ENCODE assay signal across 11 mouse cellular contexts in the genomic region with DNA sequence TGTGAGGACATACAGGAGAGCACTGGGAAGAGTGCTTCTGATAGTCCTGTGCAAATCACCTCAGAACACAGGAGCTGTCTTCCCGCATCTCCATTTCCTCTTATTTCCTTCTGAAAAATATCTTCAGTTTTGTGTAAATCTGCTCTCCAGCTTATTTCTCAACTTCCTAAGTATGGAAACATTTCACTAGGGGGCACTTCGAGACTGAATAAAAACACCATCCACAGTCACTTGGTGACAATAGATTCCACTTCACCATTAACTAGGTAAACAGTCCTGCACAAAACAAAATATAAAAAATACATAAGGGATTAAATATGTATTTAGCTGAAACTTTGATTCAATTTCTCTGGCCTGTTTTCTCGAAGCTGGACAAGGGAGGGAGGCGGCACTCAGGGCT.
DNase-seq lines count a peak whose midpoint lies in the region; ATAC-seq lines count a peak whose summit lies in the region.
"Had no signal": no experiment of that assay in that cellular context is flagged by ENCODE, and none has a peak within 500 bp of the region (broad histone marks: within the 10 kb centered on the region; RNA-seq: fewer than 3 reads in every experiment).

No protein-coding gene starts in this region.

- WGBS in limb, embryonic 10.5 days = 91% methylated on average over 4 of the region's 4 CpGs

- peak; percentile 92 for ATAC-seq in frontal cortex, adult (ENCODE audit: low TSS enrichment)

- DNase-seq in frontal cortex, postnatal 10 days (ENCODE audit: low spot score in 2 of 2) = no peak
- DNase-seq in left cerebral cortex, postnatal 14 days (ENCODE audit: low spot score in 2 of 2) = peak; percentile 46 to 50
- DNase-seq in left cerebral cortex, adult 11 months (ENCODE audit: low spot score) = no peak
- DNase-seq in right cerebral cortex, adult 2 months (ENCODE audit: low spot score in 2 of 2) = peak; percentile 34 to 52
- no peak for DNase-seq in right cerebral cortex, postnatal 36 days (ENCODE audit: low spot score in 2 of 2)
- no peak for DNase-seq in limb, embryonic 10.5 days (ENCODE audit: low spot score)
- DNase-seq: adrenal gland, postnatal 14 days; kidney, adult 9 months; right cerebral cortex, postnatal 14 days had no signal

- H3K4me1 ChIP-seq in limb, embryonic 10.5 days = no peaks in the 10 kb centered on the region

- H3K27me3 ChIP-seq in limb, embryonic 10.5 days (ENCODE audit: low read depth, poor library complexity, severe bottlenecking) = no peaks in the 10 kb centered on the region
- H3K27me3 ChIP-seq: neural tube, embryonic 12.5 days had no signal

- intact Hi-C loops in left cerebral cortex, postnatal 14 days (cut with DNase I) = no loop called here

- H3K4me3 ChIP-seq in limb, embryonic 10.5 days = no peak overlapping the region
- H3K4me3 ChIP-seq: neural tube, embryonic 12.5 days had no signal

- no peaks in the 10 kb centered on the region for H3K9me3 ChIP-seq in limb, embryonic 10.5 days (replicated peaks)
- H3K9me3 ChIP-seq: neural tube, embryonic 12.5 days had no signal

- H3K27ac ChIP-seq in limb, embryonic 10.5 days = no peak overlapping the region
- H3K27ac ChIP-seq: neural tube, embryonic 12.5 days had no signal

- H3K36me3 ChIP-seq in limb, embryonic 10.5 days = no peaks in the 10 kb centered on the region
- H3K36me3 ChIP-seq: neural tube, embryonic 12.5 days had no signal

Comparison
In these comparisons a context has a peak if more than half of its experiments do, and no peak if none do; other contexts are left out.
1. DNase-seq: peak in left cerebral cortex, postnatal 14 days (2 of 2) and right cerebral cortex, adult 2 months (2 of 2); none in frontal cortex, postnatal 10 days (0 of 2), left cerebral cortex, adult 11 months (single experiment), right cerebral cortex, postnatal 36 days (0 of 2) and limb, embryonic 10.5 days (single experiment).